Mouse (Mus musculus) left cerebral cortex, adult 9 months (tissue): Measurements from ENCODE around the gene Dnajc11.

Experiments
- DNase-seq, 2 experiments: peaks; one replicate each; pipeline ENCODE4 v3.0.0; 2022; ENCODE audit warnings: low spot score in 2 of 2

Dnajc11 gene

GRCm38 (mm10) chr4:151933505-151934214, at the start of gene Dnajc11:
Dnajc11 (plus strand) TSS chr4:151933691.
- DNase-seq: peak; percentile 82 to 93

DNA sequence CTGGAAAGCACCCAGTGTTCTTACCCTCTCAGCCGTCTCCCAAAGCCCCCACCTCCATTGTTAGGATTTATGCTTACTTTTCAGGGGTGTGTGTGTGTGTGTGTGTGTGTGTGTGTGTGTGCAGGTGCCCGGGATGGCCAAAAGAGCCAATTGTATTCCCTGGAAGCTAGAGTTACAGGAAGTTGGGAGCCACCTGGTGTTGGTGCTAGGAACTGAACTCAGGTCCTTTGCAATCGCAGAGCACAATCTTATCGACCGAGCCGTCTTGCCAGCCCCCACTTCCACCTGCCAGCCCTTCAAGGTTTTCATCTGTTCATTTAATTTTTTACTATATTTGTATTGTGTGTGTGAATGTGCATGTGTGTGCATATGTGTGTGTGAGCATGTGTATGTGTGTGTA, 40.2 kb upstream of the Dnajc11 start:
- no peak for DNase-seq

DNA sequence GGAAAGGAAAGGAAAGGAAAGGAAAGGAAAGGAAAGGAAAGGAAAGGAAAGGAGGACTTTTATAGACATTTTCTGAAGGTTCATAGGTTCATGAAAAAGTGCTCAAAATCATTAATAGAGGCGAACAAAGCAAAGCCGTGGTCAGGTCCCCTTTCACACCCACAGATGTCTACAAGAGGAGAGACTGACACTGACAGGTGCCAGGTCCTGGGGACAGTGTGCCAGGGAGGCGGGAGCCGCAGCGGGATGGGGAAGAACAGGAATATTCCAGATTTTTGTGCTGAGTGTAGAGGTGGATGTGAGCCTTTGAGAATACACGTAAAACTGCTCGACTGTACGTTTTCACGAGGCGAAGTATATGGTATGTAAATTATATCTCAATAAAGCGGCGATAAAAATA, 38.6 kb upstream of the Dnajc11 start:
- no peak for DNase-seq

DNA sequence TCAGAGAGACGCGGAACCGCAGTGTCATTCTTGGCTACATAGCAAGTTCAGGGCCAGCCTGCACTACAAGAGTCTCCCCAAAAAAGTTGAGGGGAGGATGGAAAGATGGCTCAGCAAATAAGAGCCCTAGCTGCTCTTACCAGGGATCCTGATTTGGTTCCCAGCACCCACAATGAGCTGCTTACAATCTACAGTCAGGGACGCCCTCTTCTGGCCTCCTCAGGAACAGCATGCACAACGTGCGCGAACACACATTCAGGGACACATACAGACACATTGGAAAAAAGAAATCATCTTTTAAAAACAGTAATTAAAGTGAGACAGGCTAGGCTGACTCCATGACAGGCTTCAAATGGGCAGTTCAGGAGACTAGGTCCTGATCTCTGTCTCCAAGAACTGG, 37.9 kb upstream of the Dnajc11 start:
- DNase-seq: no peak

GRCm38 (mm10) chr4:151897069-151897617, 36.3 kb upstream of the Dnajc11 start:
- no peak for DNase-seq

DNA sequence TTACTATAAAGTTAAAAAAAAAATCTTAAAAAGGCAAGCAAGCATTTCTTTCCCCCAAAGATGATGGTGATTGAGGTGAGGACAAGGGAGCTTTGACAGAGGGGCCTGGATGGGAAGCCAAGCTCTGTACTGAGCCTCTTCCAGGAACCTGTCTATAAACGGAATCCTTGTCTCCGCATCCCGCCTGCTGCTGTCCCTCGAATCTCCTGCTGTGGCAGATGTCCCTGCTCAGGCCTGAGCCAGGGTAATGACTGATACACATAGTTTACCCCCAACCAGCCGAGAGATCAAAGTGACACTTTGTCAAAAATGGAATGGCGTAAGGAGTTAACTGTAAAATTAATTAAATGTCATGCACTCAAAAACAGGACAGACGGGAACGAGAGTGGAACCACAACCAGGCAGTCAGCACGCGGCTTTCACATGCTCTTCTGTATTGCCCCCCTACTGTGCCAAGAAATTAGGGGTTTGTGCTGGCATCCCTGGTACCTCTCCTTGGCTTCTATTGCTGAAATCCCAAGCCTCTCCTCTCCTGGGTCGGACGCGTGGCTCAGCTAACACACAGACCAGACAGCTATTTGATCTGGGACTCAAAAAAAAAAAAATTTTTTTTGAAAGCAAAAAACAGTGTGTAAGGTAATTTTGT, 34.8 kb upstream of the Dnajc11 start:
- no peak for DNase-seq

GRCm38 (mm10) chr4:151899707-151900384, 33.6 kb upstream of the Dnajc11 start:
- DNase-seq: no peak

DNA sequence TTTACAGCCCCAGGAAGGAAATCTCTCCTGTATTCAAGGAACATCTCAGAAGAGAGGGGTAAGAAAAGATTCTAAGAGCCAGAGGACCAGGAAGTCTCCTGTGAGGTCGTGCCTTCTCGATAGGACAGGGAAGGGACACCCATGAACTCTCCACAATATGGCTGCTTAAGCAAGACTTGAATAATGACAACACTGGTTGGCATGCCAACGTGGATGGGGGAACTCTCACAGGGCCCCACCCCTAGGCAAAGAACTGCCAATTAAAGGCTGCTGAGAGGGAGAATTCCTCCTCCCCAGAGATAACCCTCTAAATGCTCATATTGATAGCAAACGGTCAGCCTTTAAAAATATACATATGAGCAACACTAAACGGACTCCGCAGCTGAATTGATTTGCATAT, 32.8 kb upstream of the Dnajc11 start:
- DNase-seq: no peak

DNA sequence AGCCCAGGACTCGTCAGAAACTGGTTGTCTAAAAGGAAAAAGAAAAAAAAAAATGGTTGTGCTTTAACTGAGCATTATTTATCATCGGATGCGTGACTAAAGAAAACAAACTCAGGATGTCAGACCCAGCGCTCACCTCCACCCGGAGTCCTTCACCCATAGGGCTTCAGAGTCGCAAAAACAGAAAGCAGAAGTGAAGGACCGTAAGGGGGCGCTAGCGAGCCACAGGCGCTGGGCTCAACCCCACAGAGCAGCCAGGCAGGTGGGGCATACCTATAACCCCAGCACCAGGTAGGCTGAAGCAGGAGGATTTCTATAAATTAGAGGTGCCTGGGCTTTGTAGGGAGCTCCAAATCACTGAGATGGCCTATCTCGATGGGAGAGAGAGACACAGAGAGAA, 32.1 kb upstream of the Dnajc11 start:
- no peak for DNase-seq

GRCm38 (mm10) chr4:151902046-151902688, 31.3 kb upstream of the Dnajc11 start:
- no peak for DNase-seq

GRCm38 (mm10) chr4:151902689-151903241, 30.7 kb upstream of the Dnajc11 start:
- DNase-seq: no peak

- DNase-seq: no peak
These were observed 29.4 kb upstream of the Dnajc11 start for GRCm38 (mm10) chr4:151904098-151904497.

GRCm38 (mm10) chr4:151905621-151906020, 27.9 kb upstream of the Dnajc11 start:
- no peak for DNase-seq

DNA sequence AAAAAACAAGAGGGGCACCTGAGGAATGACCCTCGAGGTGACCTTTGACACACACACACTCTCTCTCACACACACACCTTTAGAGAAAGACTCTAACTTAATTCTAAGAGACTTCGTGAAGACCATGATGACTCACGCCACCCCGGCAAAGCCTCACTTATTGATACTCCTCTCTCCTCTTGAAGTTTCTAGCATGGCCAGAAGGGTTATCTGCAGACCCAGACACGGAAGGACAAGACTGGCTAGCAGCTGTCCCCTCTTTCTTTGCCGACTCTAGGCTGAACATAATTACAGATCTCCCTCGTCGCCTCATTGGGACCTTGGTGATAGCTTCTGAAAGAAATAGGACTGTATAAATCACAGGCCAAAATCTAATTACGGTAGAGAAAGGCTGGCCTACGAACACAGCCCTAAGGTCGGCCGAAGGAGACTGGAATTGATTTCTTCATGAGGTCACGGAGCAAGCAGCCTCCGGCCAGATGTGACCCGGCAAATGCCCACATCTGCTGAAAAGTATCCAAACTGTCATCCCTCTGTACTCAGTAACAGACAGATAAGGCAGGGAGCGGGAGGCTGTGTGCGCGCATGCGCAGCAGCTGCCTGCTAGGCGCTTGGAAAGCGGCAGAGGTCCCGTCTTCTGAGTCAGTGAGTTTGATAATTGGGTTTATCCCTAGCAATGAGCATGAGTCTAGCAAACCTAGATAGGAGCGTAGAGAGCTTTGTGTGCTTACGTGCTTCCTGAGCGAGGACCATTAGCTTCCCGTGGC, 25.7 kb upstream of the Dnajc11 start:
- DNase-seq: no peak

DNA sequence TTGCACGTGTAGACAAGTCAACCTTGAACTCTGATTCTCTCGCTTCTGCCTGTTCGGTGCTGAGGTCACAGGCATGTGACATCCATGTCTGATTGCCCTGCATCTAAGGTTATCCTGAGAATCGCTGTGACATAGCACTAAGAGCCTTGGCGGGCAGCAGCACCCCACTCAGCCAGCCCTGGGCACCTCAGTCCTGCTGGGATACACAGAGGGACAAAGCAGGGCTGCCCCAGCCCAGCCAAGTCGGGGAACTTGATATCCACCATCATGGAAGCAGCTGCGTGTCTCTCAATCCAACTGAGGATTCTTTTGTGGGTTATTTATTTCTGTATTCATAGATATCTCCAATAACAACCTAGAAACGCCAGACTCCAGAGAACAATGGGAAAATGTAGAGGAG, 24.7 kb upstream of the Dnajc11 start:
- no peak for DNase-seq

GRCm38 (mm10) chr4:151916271-151916670, 17.2 kb upstream of the Dnajc11 start:
- no peak for DNase-seq

- no peak for DNase-seq
These were observed 14.2 kb upstream of the Dnajc11 start for GRCm38 (mm10) chr4:151919135-151919840.

GRCm38 (mm10) chr4:151919900-151920643, 13.4 kb upstream of the Dnajc11 start:
- peak in 1 of 2 experiments; percentile 56 for DNase-seq

- no peak for DNase-seq
These were observed 11.4 kb upstream of the Dnajc11 start for GRCm38 (mm10) chr4:151922124-151922523.
